Mouse (Mus musculus) midbrain, embryonic 10.5 days (tissue): ENCODE measurements around the gene Acbd6. TPM values are rescaled to one million over a fixed set of nuclear protein-coding genes. Genes with fewer than 3 reads are reported as not detected.

ENCODE experiments used
- DNase-seq: peaks from one replicate; pipeline ENCODE4 v3.0.0-alpha.2; 2017; ENCODE audit warnings: low spot score
- H3K27ac ChIP-seq: fragments of 300-500 bp; sonication (generic); replicated peaks from 2 replicates; pipeline ENCODE4 v1.5.1; 2016; ENCODE audit warnings: mild to moderate bottlenecking
- H3K27me3 ChIP-seq: fragments of 300-500 bp; sonication (generic); 2 replicates; pipeline ENCODE4 v1.6.1; 2016; ENCODE audit warnings: low read depth, mild to moderate bottlenecking; ENCODE audit not compliant: poor library complexity, severe bottlenecking
- H3K36me3 ChIP-seq: fragments of 300-500 bp; sonication (generic); 2 replicates; pipeline ENCODE4 v1.6.1; 2016; ENCODE audit warnings: mild to moderate bottlenecking, moderate library complexity
- H3K4me1 ChIP-seq: fragments of 300-500 bp; sonication (generic); 2 replicates; pipeline ENCODE4 v1.6.1; 2016
- H3K4me3 ChIP-seq: fragments of 300-500 bp; sonication (generic); 2 replicates; pipeline ENCODE4 v1.5.1; 2016; ENCODE audit warnings: mild to moderate bottlenecking, moderate library complexity
- H3K9me3 ChIP-seq: fragments of 300-500 bp; sonication (generic); replicated peaks from 2 replicates; pipeline ENCODE4 v1.6.1; 2016; ENCODE audit warnings: mild to moderate bottlenecking
- WGBS: fragments of 180-500 bp; shearing (Covaris S2); methylation state at CpG from one replicate; pipeline ENCODE4 v1.1.7; 2016; 5-methylcytosine and 5-hydroxymethylcytosine counted together
- polyA plus RNA-seq: library from polyadenylated mRNA; unstranded; fragments of >200 nt; fragmentation: Nextera tagmentation; extraction: Ambion mirVana; gene quantifications from 2 replicates; pipeline ENCODE4 v1.2.1, GENCODE M21; 2016

Acbd6 gene
- polyA plus RNA-seq, 1 experiment from 2014 or later: 69.1 TPM

DNA sequence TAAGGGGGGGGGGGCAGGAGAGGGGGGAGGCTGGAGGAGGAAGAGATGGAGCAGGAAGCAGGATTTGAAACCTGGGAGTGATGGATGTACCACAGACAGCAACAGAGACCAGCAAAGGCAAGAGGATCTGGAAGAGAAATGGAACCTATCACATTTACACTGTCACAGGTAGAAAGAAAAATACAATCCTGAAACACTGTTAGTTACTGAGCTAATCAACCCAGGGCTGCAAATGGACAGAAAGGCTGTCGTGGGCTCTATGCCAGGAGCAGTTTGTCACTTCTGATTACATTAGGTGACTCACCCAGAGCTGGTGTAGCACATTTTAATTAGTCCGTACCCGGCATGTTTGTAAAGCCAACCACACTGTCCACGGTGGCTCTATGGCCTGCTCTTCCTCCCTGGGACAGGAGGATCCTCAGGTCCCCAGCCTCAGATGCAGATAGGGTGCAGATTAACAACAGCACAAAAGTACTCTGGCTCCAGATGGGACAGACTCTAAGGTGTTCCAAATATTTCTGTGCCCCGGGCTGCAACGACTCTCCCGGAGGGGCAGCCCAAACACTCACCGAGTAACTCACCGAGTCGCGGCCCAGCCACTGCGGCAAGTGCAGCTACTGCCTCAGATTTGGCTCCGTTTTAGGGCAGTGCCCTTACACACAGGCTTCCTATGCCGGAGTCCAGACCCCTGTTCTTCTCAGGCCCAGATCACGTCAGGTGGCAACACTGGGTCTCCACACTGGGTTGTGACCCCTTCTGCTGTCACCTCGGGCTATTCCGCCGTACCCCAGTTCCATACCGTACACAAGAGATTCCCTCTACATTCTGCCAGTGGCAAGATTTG is 28.6 kb upstream of the Acbd6 start:
- no peaks in the 10 kb centered on the region for H3K36me3 ChIP-seq
- no peaks in the 10 kb centered on the region for H3K9me3 ChIP-seq
- peaks cover 53% of the 10 kb centered on the region for H3K4me1 ChIP-seq
- WGBS: 74% methylated on average over 19 of the region's 19 CpGs
- no peak for DNase-seq
- H3K27ac ChIP-seq: peak overlapping the region; percentile 74
- no peak overlapping the region for H3K4me3 ChIP-seq
- H3K27me3 ChIP-seq: peaks cover 31% of the 10 kb centered on the region

DNA sequence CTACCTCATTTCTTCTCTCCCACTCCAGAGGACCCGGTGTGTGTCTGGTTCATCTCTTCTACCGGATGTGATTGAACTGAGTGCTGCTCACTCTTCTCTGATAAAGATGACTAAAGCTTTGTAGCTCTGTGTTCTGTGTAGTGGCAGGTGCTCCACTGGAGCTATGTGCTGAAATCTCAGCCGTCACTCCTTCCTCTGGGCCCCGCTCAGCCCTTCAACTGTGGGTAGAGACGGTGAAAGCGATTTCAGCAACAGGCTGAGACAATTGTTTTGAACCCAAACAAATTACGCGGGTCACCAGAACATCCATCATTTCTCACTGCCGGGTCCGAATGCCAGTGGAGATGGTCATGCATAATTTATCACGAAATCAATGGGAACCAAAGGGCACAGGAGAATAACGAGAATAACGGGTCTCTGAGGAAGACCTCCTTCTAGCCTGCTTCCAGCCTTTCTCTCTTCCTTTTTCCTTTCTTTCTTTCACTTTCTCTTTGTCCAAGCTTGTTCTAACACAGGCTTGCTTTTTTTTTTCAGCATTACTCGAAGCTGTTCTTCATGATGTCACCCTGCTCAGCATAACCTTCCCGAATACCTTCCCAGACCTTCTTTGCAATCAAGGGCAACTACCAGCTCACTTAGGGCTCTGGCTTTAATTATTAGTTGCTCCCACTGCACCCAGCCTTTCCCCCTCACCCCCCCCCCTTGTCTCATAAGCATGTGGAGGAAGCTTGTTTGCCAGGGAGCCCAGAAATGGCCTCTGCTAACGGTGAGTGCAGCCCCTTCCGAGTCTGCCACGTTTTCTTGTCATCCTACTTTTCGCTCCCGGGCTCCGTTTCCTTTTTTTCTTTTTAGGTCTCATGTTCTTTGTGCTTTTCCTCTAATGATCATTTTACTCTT is 27.1 kb upstream of the Acbd6 start:
- peaks cover 50% of the 10 kb centered on the region for H3K4me1 ChIP-seq
- WGBS: 63% methylated on average over 21 of the region's 21 CpGs
- H3K36me3 ChIP-seq: no peaks in the 10 kb centered on the region
- no peaks in the 10 kb centered on the region for H3K9me3 ChIP-seq
- peak overlapping the region; percentile 74 for H3K27ac ChIP-seq
- no peak overlapping the region for H3K4me3 ChIP-seq
- peaks cover 31% of the 10 kb centered on the region for H3K27me3 ChIP-seq
- peak; percentile 28 for DNase-seq

- peaks cover 41% of the 10 kb centered on the region for H3K4me1 ChIP-seq
- H3K27me3 ChIP-seq: peaks cover 18% of the 10 kb centered on the region; the same call in 1 of the 2 replicates
- 91% methylated on average over 5 of the region's 5 CpGs for WGBS
- H3K36me3 ChIP-seq: no peaks in the 10 kb centered on the region
- no peak overlapping the region for H3K27ac ChIP-seq
- no peak overlapping the region for H3K4me3 ChIP-seq
- H3K9me3 ChIP-seq: no peaks in the 10 kb centered on the region
- no peak for DNase-seq
Observed at GRCm38 (mm10) chr1:155532396-155532795, 25.5 kb upstream of the Acbd6 start.

DNA sequence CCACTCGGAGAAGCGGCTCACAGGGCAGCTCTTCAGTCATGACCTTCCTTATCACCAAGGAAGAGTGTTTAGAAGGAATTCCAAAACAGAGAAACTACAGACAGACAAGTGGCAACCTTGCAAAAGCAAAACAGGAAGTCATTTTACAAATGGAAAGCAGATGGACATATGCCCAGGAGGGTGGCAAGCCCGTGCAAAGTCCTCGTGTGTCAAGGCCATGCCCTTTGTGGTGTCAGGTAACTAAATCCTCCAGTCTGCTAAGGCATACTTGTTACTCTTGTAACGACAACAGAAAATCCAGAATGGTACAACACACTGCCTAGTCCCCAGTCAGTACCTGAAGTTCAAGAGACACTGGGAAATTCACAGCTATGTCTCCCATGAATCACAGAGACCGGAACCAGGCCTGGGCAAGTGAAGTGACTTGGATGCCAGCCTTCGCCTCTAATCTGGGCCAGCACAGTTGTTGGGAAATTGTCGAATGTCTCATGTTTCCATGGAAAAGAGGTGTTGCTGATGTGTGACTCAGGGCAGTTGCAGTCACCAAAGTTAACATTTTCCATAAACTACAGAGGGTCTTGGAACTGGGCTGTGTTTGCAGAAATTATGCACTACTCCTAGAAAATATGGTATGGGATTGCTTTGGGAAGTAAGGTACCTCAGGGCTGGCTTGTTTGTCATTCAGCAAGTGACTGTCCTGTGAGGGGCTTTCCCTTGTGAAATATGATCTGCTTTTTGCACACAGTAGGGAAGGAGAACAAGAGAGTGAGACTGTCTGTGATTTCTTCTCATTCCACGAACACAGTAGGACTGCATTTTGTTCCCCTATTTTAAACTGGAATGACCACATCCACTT is 24.9 kb upstream of the Acbd6 start:
- Histone ChIP-seq H3K27ac (no peak overlapping the region), H3K9me3 (no peaks in the 10 kb centered on the region), H3K4me3 (no peak overlapping the region), H3K4me1 (peaks cover 35% of the 10 kb centered on the region), H3K27me3 (peaks cover 11% of the 10 kb centered on the region; the same call in 1 of the 2 replicates), H3K36me3 (no peaks in the 10 kb centered on the region)
- DNase-seq: no peak
- 78% methylated on average over 9 of the region's 9 CpGs for WGBS

DNA sequence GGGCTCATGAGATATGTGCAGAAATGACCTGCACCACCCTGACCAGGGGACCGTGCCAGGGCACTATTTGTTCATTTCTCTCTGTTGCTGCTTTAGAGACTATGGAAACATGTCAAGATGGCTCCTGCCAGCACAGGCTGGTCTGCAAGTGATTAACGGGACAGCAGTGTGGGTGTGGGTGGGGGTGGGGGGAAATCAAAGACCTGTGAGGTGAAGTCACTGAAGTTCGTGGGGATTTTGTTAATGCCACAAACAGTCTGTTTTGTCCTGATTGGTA is 24.3 kb upstream of the Acbd6 start:
- Histone ChIP-seq H3K27me3 (peaks cover 6% of the 10 kb centered on the region; the same call in 1 of the 2 replicates), H3K27ac (no peak overlapping the region), H3K4me1 (peaks cover 29% of the 10 kb centered on the region), H3K36me3 (no peaks in the 10 kb centered on the region), H3K4me3 (no peak overlapping the region), H3K9me3 (no peaks in the 10 kb centered on the region)
- 88% methylated on average over 3 of the region's 3 CpGs for WGBS
- no peak for DNase-seq

GRCm38 (mm10) chr1:155537005-155537642 is 20.8 kb upstream of the Acbd6 start:
- no peaks in the 10 kb centered on the region; the same call in 1 of the 2 replicates for H3K27me3 ChIP-seq
- WGBS: 9% methylated on average over 2 of the region's 2 CpGs
- H3K9me3 ChIP-seq: no peaks in the 10 kb centered on the region
- no peaks in the 10 kb centered on the region for H3K4me1 ChIP-seq
- no peaks in the 10 kb centered on the region for H3K36me3 ChIP-seq
- no peak overlapping the region for H3K27ac ChIP-seq
- no peak for DNase-seq
- H3K4me3 ChIP-seq: no peak overlapping the region

DNA sequence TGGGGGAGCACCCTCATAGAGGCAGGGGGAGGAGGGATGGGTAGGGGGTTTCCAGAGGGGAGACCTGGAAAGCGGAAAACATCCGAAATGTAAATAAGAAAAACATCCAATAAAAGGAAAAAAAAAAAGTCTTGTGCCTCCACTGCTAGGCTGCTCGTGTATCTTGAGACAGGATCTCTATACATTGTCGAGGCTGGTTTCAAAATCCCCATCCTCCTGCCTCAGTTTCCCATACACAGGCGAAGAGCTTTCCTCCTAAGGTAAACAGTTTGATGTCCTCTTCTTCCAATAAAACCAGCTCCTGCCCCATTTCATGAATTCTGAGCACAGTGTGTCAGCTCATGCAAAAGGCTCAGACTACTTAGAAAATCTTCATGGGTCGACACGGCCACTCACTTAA is 19.9 kb upstream of the Acbd6 start:
- no peak overlapping the region for H3K4me3 ChIP-seq

GRCm38 (mm10) chr1:155557642-155558011 is 293 bp upstream of the Acbd6 start:
- H3K27ac ChIP-seq: peak overlapping the region; percentile 94
- H3K4me3 ChIP-seq: peak overlapping the region; percentile 98
- no peaks in the 10 kb centered on the region; the same call in 1 of the 2 replicates for H3K9me3 ChIP-seq
- DNase-seq: no peak
- 61% methylated on average over 9 of the region's 9 CpGs for WGBS
- no peaks in the 10 kb centered on the region for H3K27me3 ChIP-seq
- H3K4me1 ChIP-seq: peaks cover 36% of the 10 kb centered on the region
- peaks cover 2% of the 10 kb centered on the region; the same call in 1 of the 2 replicates for H3K36me3 ChIP-seq

More for the DNA sequence above, 19.9 kb upstream of the Acbd6 start:
- no peaks in the 10 kb centered on the region; the same call in 1 of the 2 replicates for H3K27me3 ChIP-seq
- no peaks in the 10 kb centered on the region for H3K4me1 ChIP-seq
- H3K27ac ChIP-seq: no peak overlapping the region
- H3K9me3 ChIP-seq: no peaks in the 10 kb centered on the region
- 74% methylated on average over 7 of the region's 7 CpGs for WGBS
- no peaks in the 10 kb centered on the region for H3K36me3 ChIP-seq
- no peak for DNase-seq

GRCm38 (mm10) chr1:155560021-155560420 is 2.1 kb downstream of the Acbd6 start:
- H3K36me3 ChIP-seq: peaks cover 6% of the 10 kb centered on the region
- DNase-seq: no peak
- H3K4me3 ChIP-seq: no peak overlapping the region; the same call in 1 of the 2 replicates
- H3K27me3 ChIP-seq: no peaks in the 10 kb centered on the region
- H3K27ac ChIP-seq: no peak overlapping the region
- no peaks in the 10 kb centered on the region for H3K9me3 ChIP-seq
- H3K4me1 ChIP-seq: peaks cover 36% of the 10 kb centered on the region
- 83% methylated on average over 4 of the region's 4 CpGs for WGBS

DNA sequence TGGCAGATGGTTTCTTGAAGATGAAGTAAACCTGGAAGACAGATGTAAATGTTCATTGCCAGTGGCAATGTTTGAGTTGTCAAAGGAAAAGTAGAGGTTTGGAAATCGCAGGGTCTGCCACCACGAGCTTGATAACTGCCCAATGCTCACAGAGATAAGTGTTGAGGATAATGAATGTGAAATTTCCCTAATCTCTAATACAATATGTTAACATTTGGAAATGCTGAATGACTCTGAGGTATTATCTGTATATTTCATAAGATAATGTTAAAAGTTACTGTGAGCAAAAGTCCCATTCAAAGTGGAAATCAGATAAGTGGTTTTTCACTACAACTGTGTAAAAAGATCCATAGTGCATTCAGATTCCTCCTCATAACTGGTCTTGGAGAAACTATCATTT is 2.8 kb downstream of the Acbd6 start:
- Histone ChIP-seq H3K4me1 (peaks cover 36% of the 10 kb centered on the region), H3K36me3 (peaks cover 12% of the 10 kb centered on the region), H3K27me3 (no peaks in the 10 kb centered on the region), H3K9me3 (no peaks in the 10 kb centered on the region), H3K4me3 (no peak overlapping the region), H3K27ac (no peak overlapping the region)
- 87% methylated on average over 2 of the region's 2 CpGs for WGBS
- no peak for DNase-seq

DNA sequence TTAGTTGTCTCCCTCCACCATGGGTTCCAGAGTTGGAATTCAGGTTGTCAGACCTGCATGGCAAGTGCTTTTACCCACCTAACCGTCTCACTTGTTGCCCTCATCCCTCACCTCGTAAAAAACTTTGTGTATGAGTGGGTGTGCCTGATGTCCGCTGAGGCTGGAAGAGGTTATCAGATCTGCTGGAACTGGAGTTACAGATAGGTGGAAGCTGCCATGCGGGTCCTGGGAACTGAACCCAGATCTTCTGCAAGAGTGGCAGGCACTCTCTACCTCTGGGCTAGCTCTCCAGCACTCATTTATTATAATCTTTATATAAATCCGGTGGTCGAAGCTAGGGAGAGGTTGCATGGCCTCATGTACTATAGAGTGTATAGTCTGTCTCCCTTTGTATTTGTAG is 4.3 kb downstream of the Acbd6 start:
- no peaks in the 10 kb centered on the region for H3K9me3 ChIP-seq
- no peak for DNase-seq
- peaks cover 27% of the 10 kb centered on the region for H3K36me3 ChIP-seq
- H3K4me1 ChIP-seq: peaks cover 36% of the 10 kb centered on the region
- H3K27me3 ChIP-seq: no peaks in the 10 kb centered on the region
- WGBS: 88% methylated on average over 6 of the region's 6 CpGs
- no peak overlapping the region for H3K4me3 ChIP-seq
- H3K27ac ChIP-seq: no peak overlapping the region

DNA sequence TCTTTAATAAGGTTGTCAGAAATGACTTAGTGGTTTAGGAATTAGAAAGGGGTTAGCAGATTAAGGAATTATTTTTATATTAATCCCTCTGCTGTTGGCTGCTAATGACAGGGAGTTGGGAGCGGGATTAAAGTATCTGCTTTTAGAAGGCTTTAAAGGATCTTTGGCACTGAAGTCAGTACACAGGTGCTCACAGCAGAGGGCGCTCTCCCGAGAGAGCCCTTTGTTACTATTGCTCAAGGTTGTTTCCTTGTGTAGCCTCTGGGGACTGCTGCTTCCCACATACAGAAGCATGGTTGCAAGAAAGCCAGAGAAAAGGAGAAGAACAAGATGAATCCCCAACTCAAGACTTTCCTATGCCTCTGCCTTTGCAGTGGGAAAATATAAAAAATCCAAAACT is 6.8 kb downstream of the Acbd6 start:
- Histone ChIP-seq H3K27me3 (no peaks in the 10 kb centered on the region), H3K4me3 (no peak overlapping the region), H3K9me3 (peaks cover 5% of the 10 kb centered on the region; the same call in 1 of the 2 replicates), H3K36me3 (peaks cover 50% of the 10 kb centered on the region), H3K27ac (no peak overlapping the region), H3K4me1 (peaks cover 13% of the 10 kb centered on the region)
- 24% methylated on average over 3 of the region's 3 CpGs for WGBS
- DNase-seq: peak; percentile 58
